Mouse (Mus musculus): Measurements from ENCODE around the gene Gpr65. TPM values are rescaled to one million over a fixed set of nuclear protein-coding genes. Genes with fewer than 3 reads are reported as not detected.
A peak's percentile ranks its signal among the peaks of the same experiment; 100 is the strongest.
"Not testable (repeated sequence)": the region's sequence is repeated elsewhere in the genome, so short reads cannot be mapped to it uniquely, and the experiment has no call there.

Gpr65 gene
- polyA plus RNA-seq (2015; fragmentation: Nextera tagmentation; extraction: Ambion mirVana) = 0.31 TPM in 1 of 2 replicates, not detected in the other

DNA sequence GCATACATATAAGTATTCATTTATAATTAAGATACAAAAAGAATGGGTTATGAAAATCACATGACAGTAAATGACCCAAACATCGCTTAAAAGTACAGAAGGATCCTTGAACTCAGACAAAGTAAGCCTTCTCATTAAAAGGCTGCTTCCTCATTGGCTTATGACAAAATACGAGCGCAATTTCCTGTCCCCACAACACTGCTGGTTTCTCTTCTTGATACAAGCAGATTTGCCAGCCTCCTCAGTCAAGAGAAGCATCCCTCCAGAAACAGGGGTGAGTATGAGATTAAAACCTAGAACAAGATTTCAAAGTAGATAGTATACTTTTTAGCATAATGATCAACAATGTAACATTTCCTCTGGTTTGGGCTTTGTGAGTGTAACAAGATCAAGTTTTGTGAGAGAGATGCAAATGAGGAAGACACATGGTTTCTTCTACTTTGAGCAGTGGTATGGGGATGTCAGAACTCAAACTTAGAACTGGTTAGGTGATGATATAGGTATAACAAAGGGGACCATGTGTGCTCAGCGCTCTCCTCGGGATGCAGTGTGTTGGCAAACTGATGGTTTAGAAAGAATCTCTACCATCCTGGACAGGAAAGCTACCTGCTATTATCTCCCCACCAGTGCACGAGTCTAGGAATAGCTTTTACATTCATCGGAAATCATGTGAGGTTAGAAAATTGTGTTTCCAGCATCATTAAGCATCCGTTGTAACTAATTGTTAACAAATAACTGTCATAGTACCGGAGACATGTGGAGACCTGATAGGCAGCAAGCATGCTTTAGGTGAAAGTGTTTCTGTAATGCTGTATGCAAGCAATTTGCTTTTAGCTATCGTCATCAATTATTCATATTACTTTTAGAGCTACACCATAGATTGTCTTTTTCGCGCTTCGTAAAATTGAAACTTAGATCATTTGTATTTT lies at the start of gene Gpr65:
Gpr65 (plus strand) TSS at position 195 of the 929 bp plus-strand sequence.
- H3K9me3 ChIP-seq (replicated peaks) = no peaks in the 10 kb centered on the region

DNA sequence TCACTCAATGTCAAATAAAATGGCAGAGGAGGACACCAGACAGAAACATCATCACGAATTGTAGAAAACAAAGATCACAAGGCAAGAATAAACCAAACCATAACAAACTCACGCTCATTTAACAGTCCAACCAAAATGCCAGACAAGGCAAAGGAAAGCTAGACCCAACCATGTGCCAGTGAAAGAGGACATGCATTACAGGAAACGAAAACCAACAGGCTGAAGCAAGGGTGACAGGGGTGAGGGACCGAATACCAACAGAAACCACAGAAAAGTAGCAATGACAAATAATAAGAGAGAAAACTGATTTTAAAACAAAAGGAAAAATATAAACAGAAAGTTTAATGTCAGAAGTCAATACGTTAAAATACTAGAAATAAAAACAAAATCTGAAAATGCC lies 45.1 kb upstream of the Gpr65 start:
- H3K4me2 ChIP-seq = no peak overlapping the region
- no peak for ATAC-seq
- 92% methylated on average over 5 of the region's 5 CpGs for WGBS

More for the DNA sequence above, at the start of gene Gpr65:
- H3K27ac ChIP-seq = no peak within 1 kb of the TSS
- no peak for ATAC-seq
- no peak within 1 kb of the TSS for H3K9ac ChIP-seq
- H3K36me3 ChIP-seq (ENCODE audit: poor library complexity, severe bottlenecking) = no peaks in the 10 kb centered on the region
- H3K4me2 ChIP-seq = no peak within 1 kb of the TSS
- no peak within 1 kb of the TSS for H3K4me3 ChIP-seq
- no peaks in the 10 kb centered on the region for H3K4me1 ChIP-seq
- WGBS = 93% methylated on average over 13 of the region's 13 CpGs
- no peaks in the 10 kb centered on the region for H3K27me3 ChIP-seq

DNA sequence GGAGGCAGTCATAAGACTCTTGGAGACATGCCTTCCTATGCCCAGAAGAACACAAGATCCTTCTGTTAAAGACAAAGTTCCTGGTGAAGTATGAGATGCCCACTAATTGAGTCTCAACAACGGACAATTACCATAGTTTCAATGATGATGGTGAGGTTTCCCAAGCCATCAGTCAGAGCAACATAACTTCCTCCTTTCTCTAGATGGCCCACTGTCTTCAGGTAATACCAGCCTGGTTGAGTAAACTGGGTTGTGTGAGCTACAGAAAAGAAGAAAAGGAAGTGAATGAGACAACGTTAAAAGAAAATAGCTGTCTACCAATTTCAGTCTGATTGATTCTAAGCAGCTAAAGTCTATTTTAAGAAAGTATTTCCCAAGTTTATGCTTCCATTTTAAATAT lies 41.4 kb upstream of the Gpr65 start:
- Histone ChIP-seq H3K9me3 (replicated peaks) (no peaks in the 10 kb centered on the region), H3K27ac (no peak overlapping the region), H3K27me3 (no peaks in the 10 kb centered on the region), H3K4me1 (no peaks in the 10 kb centered on the region), H3K4me3 (no peak overlapping the region), H3K9ac (no peak overlapping the region), H3K4me2 (no peak overlapping the region), H3K36me3 (ENCODE audit: poor library complexity, severe bottlenecking) (peaks cover 11% of the 10 kb centered on the region)
- 94% methylated on average over 2 of the region's 2 CpGs for WGBS
- ATAC-seq = no peak

More for the DNA sequence above, 45.1 kb upstream of the Gpr65 start:
- H3K4me1 ChIP-seq = no peaks in the 10 kb centered on the region
- H3K9ac ChIP-seq = no peak overlapping the region
- H3K4me3 ChIP-seq = no peak overlapping the region
- H3K27me3 ChIP-seq = no peaks in the 10 kb centered on the region
- H3K27ac ChIP-seq = no peak overlapping the region
- H3K36me3 ChIP-seq (ENCODE audit: poor library complexity, severe bottlenecking) = peaks cover 11% of the 10 kb centered on the region
- no peaks in the 10 kb centered on the region for H3K9me3 ChIP-seq (replicated peaks)

DNA sequence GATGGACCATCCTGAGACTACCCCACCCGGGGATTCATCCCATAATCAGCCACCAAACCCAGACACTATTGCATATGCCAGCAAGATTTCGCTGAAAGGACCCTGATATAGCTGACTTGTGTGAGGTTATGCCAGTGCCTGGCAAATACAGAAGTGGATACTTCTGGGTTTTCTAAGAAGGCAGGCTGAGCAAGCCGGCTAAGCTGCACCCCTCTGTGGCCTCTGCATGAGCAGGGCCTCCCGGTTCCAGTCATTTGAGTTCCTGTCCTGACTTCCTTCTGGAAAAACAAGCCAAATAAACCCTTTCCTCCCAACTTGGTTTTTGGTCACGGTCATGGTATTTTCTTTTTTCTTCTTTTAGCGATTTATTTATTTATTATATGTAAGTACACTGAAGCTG lies 30.0 kb upstream of the Gpr65 start:
- not testable (repeated sequence) for H3K4me3 ChIP-seq; H3K36me3 ChIP-seq (ENCODE audit: poor library complexity, severe bottlenecking); H3K27me3 ChIP-seq; H3K27ac ChIP-seq; H3K4me1 ChIP-seq; H3K4me2 ChIP-seq; H3K9me3 ChIP-seq (replicated peaks); ATAC-seq; H3K9ac ChIP-seq
- 92% methylated on average over 6 of the region's 6 CpGs for WGBS

DNA sequence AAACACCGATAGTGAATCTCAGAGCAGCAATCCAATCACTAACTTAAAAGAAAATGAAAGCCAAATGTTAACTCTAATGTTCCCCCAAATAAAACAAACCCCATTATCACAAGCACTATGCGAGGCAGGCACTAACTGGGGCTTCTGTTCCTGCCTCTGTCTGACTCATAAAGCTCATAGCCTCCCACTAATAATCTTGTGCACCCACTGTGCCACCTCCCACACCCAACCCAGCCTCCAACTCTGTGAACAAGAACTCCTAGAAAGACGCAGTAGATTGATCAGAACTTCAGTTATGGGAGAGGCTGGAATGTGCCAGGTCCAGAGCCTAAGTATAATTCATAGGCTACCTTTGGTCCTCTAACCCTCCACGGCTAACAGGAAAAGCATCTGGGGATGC lies 24.3 kb upstream of the Gpr65 start:
- WGBS = 95% methylated on average over 4 of the region's 4 CpGs
- Histone ChIP-seq H3K36me3 (ENCODE audit: poor library complexity, severe bottlenecking) (peaks cover 7% of the 10 kb centered on the region), H3K4me3 (no peak overlapping the region), H3K9me3 (replicated peaks) (no peaks in the 10 kb centered on the region), H3K27ac (no peak overlapping the region), H3K9ac (no peak overlapping the region), H3K27me3 (no peaks in the 10 kb centered on the region), H3K4me2 (no peak overlapping the region), H3K4me1 (no peaks in the 10 kb centered on the region)
- ATAC-seq = no peak

DNA sequence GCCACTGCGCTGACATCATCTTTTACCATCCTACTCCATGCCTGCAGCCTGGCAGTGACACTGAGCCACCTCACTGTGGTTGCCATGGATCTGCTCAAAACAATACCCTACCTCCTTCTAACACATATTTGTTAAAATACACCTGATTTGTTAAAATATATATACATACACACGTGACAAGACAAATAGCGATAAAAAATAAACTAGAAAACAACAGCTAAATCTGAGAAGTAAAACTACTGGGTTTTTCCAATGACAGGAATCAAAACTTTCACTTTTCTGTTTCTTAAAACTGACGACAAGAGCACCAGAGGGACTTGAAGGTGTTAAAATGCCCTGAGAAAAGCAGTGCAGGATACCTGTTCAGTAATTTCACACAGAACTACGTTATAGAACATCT lies 23.6 kb upstream of the Gpr65 start:
- no peak overlapping the region for H3K4me3 ChIP-seq
- 93% methylated on average over 5 of the region's 5 CpGs for WGBS
- H3K9ac ChIP-seq = no peak overlapping the region
- ATAC-seq = no peak
- no peak overlapping the region for H3K4me2 ChIP-seq
- no peaks in the 10 kb centered on the region for H3K4me1 ChIP-seq
- H3K27ac ChIP-seq = no peak overlapping the region
- H3K27me3 ChIP-seq = no peaks in the 10 kb centered on the region
- H3K36me3 ChIP-seq (ENCODE audit: poor library complexity, severe bottlenecking) = peaks cover 7% of the 10 kb centered on the region
- no peaks in the 10 kb centered on the region for H3K9me3 ChIP-seq (replicated peaks)

DNA sequence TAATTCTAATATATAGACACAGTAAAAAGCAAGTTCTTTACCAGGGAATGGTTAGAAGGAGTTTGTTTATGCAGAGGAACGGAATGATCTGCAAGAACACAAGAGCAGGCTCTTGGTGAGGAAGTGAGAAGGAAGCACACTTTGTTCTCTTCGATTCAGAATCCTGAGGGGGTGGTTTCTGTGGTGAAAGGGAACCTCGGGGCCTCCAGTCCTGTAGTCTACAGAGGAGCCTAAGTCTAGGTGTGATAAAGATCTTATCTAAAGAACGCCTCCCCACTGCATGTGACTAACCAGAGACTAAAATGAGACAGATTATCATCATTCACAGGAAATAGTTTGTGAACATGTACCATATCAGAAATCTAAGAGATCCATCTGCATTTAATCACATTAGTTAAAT lies 21.6 kb upstream of the Gpr65 start:
- 86% methylated on average over 4 of the region's 4 CpGs for WGBS
- H3K4me2 ChIP-seq = no peak overlapping the region
- no peak overlapping the region for H3K9ac ChIP-seq
- H3K9me3 ChIP-seq (replicated peaks) = no peaks in the 10 kb centered on the region
- H3K27ac ChIP-seq = no peak overlapping the region
- no peaks in the 10 kb centered on the region for H3K4me1 ChIP-seq
- no peak for ATAC-seq
- peaks cover 12% of the 10 kb centered on the region for H3K36me3 ChIP-seq (ENCODE audit: poor library complexity, severe bottlenecking)
- no peaks in the 10 kb centered on the region for H3K27me3 ChIP-seq
- H3K4me3 ChIP-seq = no peak overlapping the region

DNA sequence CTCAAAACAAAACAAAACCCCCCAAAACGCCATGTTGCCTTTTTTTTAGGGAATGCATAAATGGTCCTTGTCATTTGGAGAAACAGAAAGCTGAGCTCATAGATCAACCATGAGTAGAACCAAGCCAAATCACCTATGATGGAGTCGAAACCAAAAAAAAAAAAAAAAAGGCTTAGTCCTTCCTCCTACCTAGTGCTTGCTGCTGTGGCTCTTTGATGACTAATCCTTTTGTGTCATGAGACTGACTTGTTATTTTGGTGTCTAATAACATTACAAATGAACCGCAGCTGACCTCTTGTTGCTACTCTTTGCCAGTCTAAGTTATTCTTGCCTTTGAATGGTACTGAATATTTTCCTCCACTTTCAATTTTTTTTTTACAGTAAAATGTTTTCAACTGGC lies 18.8 kb upstream of the Gpr65 start:
- no peak overlapping the region for H3K4me2 ChIP-seq
- H3K27ac ChIP-seq = no peak overlapping the region
- no peak overlapping the region for H3K4me3 ChIP-seq
- no peaks in the 10 kb centered on the region for H3K4me1 ChIP-seq
- H3K36me3 ChIP-seq (ENCODE audit: poor library complexity, severe bottlenecking) = peaks cover 9% of the 10 kb centered on the region
- no peaks in the 10 kb centered on the region for H3K27me3 ChIP-seq
- 70% methylated on average over 3 of the region's 3 CpGs for WGBS
- no peak for ATAC-seq
- no peaks in the 10 kb centered on the region for H3K9me3 ChIP-seq (replicated peaks)
- H3K9ac ChIP-seq = no peak overlapping the region

DNA sequence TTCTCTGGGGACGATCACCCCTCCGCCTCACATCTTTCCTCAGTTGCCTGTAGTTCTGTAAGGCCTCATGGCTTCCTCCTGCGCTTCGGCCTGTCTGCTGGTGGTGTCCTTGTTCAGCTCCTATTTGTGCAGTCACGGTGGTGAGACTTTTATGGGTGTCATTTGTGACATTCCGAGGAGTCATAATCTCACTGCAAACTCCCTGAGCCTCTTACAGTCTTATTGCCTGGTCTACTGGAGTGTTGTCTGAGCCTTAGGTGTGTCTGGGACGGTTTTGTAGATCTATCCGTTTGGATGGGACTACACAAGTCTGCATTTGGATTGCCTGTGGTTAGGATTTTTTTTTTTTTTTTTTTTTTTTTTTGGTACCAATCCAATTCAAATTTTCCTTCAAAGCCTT lies 18.1 kb upstream of the Gpr65 start:
- WGBS = 94% methylated on average over 8 of the region's 8 CpGs
- H3K9me3 ChIP-seq (replicated peaks) = no peaks in the 10 kb centered on the region
- no peak for ATAC-seq
- H3K27me3 ChIP-seq = no peaks in the 10 kb centered on the region
- H3K4me2 ChIP-seq = no peak overlapping the region
- no peak overlapping the region for H3K27ac ChIP-seq
- H3K4me1 ChIP-seq = no peaks in the 10 kb centered on the region
- no peak overlapping the region for H3K4me3 ChIP-seq
- no peak overlapping the region for H3K9ac ChIP-seq
- peaks cover 6% of the 10 kb centered on the region for H3K36me3 ChIP-seq (ENCODE audit: poor library complexity, severe bottlenecking)

DNA sequence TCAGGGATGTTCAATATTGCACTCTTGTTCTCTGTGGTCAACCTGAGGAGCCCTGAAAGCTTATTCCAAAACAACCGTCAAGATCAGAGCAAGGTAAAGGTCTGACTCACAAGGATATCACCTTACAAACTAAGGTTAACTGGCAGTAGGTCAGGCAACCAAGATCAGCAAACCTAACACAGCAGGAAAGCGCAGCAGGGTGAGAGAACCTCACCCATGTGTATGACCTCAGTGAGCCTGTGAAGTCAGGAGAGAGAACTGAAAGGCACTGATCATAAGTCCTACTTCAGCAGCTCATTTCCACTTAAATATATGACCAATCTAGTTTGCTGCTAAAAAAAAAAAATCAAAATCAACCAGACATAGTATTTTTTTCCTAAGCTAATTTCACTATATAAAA lies 16.0 kb upstream of the Gpr65 start:
- Histone ChIP-seq H3K4me1 (peaks cover 3% of the 10 kb centered on the region; the same call in 1 of the 2 replicates), H3K4me3 (no peak overlapping the region), H3K4me2 (no peak overlapping the region), H3K27me3 (no peaks in the 10 kb centered on the region), H3K27ac (no peak overlapping the region), H3K9me3 (replicated peaks) (no peaks in the 10 kb centered on the region), H3K36me3 (ENCODE audit: poor library complexity, severe bottlenecking) (peaks cover 6% of the 10 kb centered on the region), H3K9ac (no peak overlapping the region)
- no peak for ATAC-seq
- 94% methylated on average over 2 of the region's 2 CpGs for WGBS

DNA sequence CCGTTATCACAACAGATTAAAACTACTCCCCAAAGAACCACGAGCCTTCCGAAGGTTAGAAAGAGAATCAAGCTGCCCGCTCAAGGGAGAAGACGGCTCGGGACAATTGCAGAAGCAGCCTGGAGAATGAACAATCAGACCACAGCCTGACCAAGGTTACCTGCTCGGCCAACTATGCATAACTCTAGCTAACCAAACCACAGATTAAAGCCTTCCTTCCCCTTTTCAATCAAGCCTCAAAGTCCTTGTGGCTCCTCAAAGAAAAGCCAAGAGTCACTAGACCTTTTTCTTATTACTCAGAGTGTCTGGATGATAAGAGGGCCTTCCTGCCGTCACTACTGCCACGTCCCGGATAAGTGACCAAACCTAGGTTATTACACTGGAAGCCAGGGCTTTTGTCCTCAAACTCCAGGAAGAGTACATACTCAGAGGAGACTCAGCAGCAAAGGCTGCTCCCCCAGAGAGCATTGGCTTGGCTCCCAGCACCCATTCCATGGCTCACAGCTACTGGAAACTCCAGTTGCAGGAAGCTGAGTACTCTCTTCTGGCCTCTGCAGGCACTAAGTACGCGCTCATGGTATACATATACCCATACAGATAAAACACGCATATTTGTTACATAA lies 13.0 kb upstream of the Gpr65 start:
- H3K27me3 ChIP-seq = no peaks in the 10 kb centered on the region
- H3K4me3 ChIP-seq = no peak overlapping the region
- no peak overlapping the region for H3K27ac ChIP-seq
- no peaks in the 10 kb centered on the region for H3K9me3 ChIP-seq (replicated peaks)
- WGBS = 81% methylated on average over 13 of the region's 13 CpGs
- no peak for ATAC-seq
- H3K4me2 ChIP-seq = no peak overlapping the region
- H3K9ac ChIP-seq = no peak overlapping the region
- H3K36me3 ChIP-seq (ENCODE audit: poor library complexity, severe bottlenecking) = no peaks in the 10 kb centered on the region
- peaks cover 12% of the 10 kb centered on the region; the same call in 1 of the 2 replicates for H3K4me1 ChIP-seq

DNA sequence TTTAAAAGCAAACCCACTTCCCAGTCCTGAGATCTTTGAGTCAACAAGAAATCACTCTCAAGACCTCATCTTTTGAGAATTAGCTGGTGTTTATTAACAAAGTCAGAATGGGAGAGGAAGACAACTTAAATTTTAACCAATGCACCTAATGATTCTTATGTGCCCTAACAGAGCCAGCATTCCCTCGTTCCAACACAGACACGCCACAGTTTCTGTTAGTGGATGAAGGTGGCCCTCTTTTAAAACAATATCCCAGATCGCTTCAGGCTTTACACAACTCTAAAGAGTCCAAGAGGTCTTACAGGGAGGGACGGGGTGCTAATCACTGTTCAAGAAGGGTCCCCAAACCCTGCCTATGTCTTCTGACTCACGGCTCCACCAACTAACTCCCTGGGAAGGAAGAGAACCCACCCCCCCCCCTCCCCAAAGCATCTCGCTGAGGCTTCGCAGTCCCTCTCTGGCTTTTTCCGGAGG lies 10.0 kb upstream of the Gpr65 start:
- ATAC-seq = no peak
- H3K4me2 ChIP-seq = peak overlapping the region; percentile 68
- peak overlapping the region; percentile 92 for H3K9ac ChIP-seq
- peak overlapping the region; percentile 97 for H3K27ac ChIP-seq
- peak overlapping the region; percentile 74 for H3K4me3 ChIP-seq
- no peaks in the 10 kb centered on the region for H3K27me3 ChIP-seq
- no peaks in the 10 kb centered on the region for H3K36me3 ChIP-seq (ENCODE audit: poor library complexity, severe bottlenecking)
- no peaks in the 10 kb centered on the region for H3K9me3 ChIP-seq (replicated peaks)
- peaks cover 12% of the 10 kb centered on the region; the same call in 1 of the 2 replicates for H3K4me1 ChIP-seq
- WGBS = under 1% methylated on average over 8 of the region's 8 CpGs

All from forebrain, embryonic 13.5 days (tissue).